Mouse (Mus musculus) left cerebral cortex, adult 18-20 months (tissue): Measurements from ENCODE around the gene Golga2. TPM values are rescaled to one million over a fixed set of nuclear protein-coding genes. Genes with fewer than 3 reads are reported as not detected.

Experiments used
- microRNA-seq, 2 experiments: library from miRNA; unstranded; fragments of <30 nt; microRNA quantifications; one replicate each; pipeline ENCODE4 v1.2.0; 2021
- total RNA-seq, 2 experiments: library from RNA; stranded (reverse); gene quantifications; 2 replicates each; pipeline ENCODE4 v1.2.3; 2021

Gene Golga2
- total RNA-seq, 2 experiments from 2014 or later, result 84.2 to 88.5 TPM

Small RNA genes within 50 kb of the gene (microRNA-seq; reads per million reads assigned to microRNA genes)
- gene Gm23363 (0 to 0.25 reads per million in 2 experiments), gene Mir199b (0 to 0.75 reads per million in 2 experiments)

Other genes with a start within 250 kb of the Golga2 start
- 1 to 10 TPM; 6.2 to 9.6 TPM for gene Fam78a, start 202.5 kb upstream of the Golga2 start, total RNA-seq
- 10 to 100 TPM; 27.1 to 32.4 TPM for gene Plpp7, start 191.9 kb upstream of the Golga2 start, total RNA-seq
- 100 to 1,000 TPM; 259 to 266 TPM for gene Prrc2b, start 136.3 kb upstream of the Golga2 start, total RNA-seq
- gene Pomt1, start 50.8 kb upstream of the Golga2 start, total RNA-seq, result 10 to 100 TPM; 19.3 to 23.5 TPM
- gene Uck1, start 27.2 kb upstream of the Golga2 start, total RNA-seq, result 10 to 100 TPM; 49.6 to 53.6 TPM
- 100 to 1,000 TPM; 205 to 210 TPM for gene Swi5, start 691 bp downstream of the Golga2 start, total RNA-seq
- gene Ciz1, start 64.9 kb downstream of the Golga2 start, total RNA-seq, result 10 to 100 TPM; 66.4 to 78.3 TPM
- 1,000 to 10,000 TPM; 1,236 to 1,244 TPM for gene Dnm1, start 66.0 kb downstream of the Golga2 start, total RNA-seq
- gene 1110008P14Rik, start 94.6 kb downstream of the Golga2 start, total RNA-seq, result 100 to 1,000 TPM; 283 to 350 TPM
- under 1 TPM; 0.77 to 0.84 TPM for gene Lcn2, start 100.9 kb downstream of the Golga2 start, total RNA-seq
- gene Ptges2, start 108.5 kb downstream of the Golga2 start, total RNA-seq, result 10 to 100 TPM; 49.5 to 51.2 TPM
- gene Naif1, start 163.1 kb downstream of the Golga2 start, total RNA-seq, result 1 to 10 TPM; 3.7 to 4.6 TPM
- 10 to 100 TPM; 67.5 to 72.1 TPM for gene Slc25a25, start 164.1 kb downstream of the Golga2 start, total RNA-seq
- gene Fam102a, start 247.9 kb downstream of the Golga2 start, total RNA-seq, result 10 to 100 TPM; 67.3 to 68.4 TPM